Mouse (Mus musculus): ENCODE measurements around the gene Ccdc24.

The Ccdc24 gene

GRCm38 (mm10) chr4:117872471-117872886, at the start of gene Ccdc24:
TSS of gene Ccdc24 (minus strand) at chr4:117872557.
- DNase-seq (ENCODE audit: low read depth, low spot score): peak; percentile 66

DNA sequence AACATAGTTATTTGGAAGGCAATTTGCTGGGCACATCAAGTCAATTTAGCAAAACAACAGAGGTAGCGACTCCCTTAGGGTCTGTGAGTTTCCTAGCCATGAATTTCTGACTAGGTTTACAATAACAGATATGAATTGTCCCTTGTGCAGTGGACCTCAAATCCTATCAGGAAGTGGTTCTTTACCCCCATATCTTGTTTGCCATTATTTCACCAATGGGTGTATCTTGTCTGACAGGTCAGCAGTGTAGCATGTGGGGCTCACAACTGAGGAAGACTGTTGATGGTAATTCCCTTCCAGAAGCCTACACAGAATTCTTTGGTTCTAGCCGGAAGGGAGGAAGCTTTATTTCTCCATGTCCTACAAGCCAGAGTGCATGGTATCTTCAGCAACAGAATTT, 49.0 kb upstream of the Ccdc24 start:
- DNase-seq (ENCODE audit: low read depth, low spot score): no peak

DNA sequence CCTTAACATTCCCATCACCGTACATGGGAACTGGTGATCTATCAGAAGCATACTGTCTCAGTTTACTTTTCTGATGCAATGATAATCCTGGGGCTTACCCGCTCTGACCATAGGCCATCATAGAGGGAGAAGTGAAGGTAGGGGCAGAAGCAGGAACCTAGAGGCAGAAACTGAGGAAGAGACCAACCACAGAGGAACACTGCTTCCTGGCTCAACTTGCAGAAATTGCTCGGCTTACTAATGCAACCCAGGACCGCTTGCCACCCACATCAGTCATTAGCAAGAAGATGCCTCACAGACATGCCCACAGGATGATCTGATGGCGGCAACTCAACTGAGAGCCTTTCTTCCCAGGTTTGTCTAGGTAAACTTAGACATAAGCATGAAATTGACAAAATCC, 46.4 kb upstream of the Ccdc24 start:
- no peak for DNase-seq (ENCODE audit: low read depth, low spot score)

GRCm38 (mm10) chr4:117918261-117918660, 45.9 kb upstream of the Ccdc24 start:
- DNase-seq (ENCODE audit: low read depth, low spot score): no peak

- DNase-seq (ENCODE audit: low read depth, low spot score): no peak
Observed at GRCm38 (mm10) chr4:117917847-117918246, 45.5 kb upstream of the Ccdc24 start.

- DNase-seq (ENCODE audit: low read depth, low spot score): no peak
Observed at GRCm38 (mm10) chr4:117917402-117917801, 45.0 kb upstream of the Ccdc24 start.

- no peak for DNase-seq (ENCODE audit: low read depth, low spot score)
Observed at GRCm38 (mm10) chr4:117916386-117916785, 44.0 kb upstream of the Ccdc24 start.

- no peak for DNase-seq (ENCODE audit: low read depth, low spot score)
Observed at GRCm38 (mm10) chr4:117915489-117916105, 43.2 kb upstream of the Ccdc24 start.

GRCm38 (mm10) chr4:117914591-117915442, 42.5 kb upstream of the Ccdc24 start, which contains the start of gene Ipo13:
TSS of gene Ipo13 (minus strand) at chr4:117914999.
- DNase-seq (ENCODE audit: low read depth, low spot score): peak; percentile 94

DNA sequence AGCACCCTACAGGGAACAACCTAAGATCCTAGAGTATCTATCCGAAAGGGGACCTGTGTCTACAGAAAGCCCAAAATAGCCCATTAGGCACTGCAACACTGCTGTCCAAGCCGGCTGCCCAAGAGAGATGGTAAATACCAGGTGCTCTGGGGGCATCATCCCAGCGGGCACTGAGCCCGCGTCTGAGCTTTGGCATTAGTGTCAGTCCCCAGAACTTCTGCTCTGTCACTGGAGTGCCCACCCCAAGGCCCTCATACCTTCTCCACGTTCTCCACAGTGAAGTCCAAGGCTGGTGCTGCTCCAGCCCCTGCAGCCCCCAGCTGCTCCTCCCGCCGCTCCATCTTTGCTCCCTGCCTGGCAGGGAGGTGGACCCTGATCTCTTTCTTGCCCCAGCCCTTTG, 41.7 kb upstream of the Ccdc24 start:
- DNase-seq (ENCODE audit: low read depth, low spot score): no peak

DNA sequence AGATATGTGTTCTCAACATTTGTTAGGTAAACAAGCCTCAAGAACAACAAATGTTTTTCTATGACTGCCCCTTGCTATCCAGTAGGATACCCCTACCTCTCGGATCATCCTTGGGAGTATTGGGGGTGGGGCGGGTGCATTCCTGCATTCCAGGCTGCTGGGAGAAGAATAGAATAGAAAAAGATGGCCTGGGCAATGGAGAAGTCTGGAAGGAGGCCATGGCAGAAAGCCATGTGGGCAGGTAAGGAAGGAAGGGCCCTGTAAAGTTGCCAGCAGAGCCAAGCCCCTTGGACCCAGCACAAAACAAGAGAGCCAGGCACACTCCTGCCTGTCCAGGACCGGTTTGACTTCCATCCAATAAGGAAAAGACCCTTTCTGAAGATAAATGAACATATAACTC, 41.1 kb upstream of the Ccdc24 start:
- DNase-seq (ENCODE audit: low read depth, low spot score): peak; percentile 51

DNA sequence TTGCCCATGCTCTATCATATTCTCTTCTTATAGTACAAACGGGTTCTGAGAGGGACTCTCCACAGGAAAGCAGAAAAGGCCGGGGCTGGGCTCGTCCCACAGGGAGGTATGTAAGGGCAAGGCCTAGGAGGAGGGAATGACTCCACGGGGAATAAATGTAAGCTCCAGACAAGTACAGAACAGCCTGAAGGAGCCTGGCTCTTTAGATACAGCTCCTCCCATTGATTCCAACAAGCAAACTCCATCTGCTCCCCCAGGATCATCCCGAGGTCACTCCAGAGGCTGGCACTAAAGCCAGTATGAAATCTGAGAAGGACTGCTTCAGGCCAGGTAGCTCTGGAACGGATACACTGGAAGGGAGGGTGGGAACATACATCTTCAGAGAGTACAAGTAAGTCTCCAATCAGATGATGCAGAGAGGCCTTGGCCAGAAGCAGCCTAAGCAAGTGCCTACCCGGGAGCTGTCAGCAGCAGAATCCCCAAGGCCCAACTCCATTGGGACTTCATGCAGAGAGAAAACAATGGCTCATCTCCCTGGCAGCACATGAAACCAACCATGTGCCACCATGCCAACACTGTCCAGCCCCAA, 40.4 kb upstream of the Ccdc24 start:
- no peak for DNase-seq (ENCODE audit: low read depth, low spot score)

GRCm38 (mm10) chr4:117912131-117912561, 39.8 kb upstream of the Ccdc24 start:
- no peak for DNase-seq (ENCODE audit: low read depth, low spot score)

DNA sequence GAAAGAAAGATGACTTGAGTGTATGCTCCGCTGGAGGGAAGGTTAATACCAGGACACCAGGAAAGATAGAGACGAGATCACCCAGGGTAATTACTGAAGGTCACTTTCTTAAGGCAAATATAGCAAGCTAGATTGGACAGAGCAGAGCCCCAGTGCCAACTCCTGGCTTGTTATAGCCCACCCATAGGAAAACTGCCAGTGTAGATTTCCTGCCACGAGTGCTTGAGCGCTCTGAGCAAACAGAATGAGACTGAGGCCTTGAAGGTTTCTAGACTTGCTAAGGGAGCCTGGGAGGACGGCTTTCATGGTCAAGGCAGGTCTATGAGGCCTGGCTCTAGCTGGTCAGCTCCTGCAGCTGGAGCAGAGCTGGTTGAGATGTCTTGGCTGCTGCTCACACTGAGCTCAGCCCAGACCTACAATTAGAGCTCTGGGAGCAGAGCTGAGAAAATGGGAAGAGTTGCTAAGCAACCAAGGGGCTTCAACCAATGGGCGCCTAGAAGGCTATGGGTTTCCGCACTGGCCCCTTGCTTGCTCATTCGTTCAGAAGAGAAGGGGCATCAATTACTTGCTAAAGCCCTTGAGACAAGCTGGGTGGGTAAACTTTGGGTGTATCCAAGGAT, 36.6 kb upstream of the Ccdc24 start:
- no peak for DNase-seq (ENCODE audit: low read depth, low spot score)

DNA sequence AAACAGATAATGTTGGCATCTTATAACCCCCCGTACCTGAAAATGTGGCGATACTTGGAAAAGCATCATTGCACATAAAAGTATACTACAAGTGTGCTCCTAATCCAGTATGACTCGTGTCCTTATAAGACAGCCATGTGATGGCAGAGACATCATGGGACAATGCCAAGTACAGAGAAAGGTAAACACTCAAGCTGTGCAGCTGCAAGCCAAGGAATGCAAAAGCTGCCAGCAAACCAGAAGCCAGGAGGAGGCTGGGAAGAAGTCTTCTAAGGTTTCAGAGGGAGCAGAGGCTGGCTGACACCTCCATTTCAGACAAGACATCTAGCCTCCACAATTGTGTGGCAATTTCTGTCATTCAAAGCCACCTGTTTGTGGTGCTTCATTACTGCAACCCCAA, 33.8 kb upstream of the Ccdc24 start:
- DNase-seq (ENCODE audit: low read depth, low spot score): no peak

- DNase-seq (ENCODE audit: low read depth, low spot score): no peak
Observed at GRCm38 (mm10) chr4:117904761-117905160, 32.4 kb upstream of the Ccdc24 start.

- no peak for DNase-seq (ENCODE audit: low read depth, low spot score)
Observed at GRCm38 (mm10) chr4:117904094-117904493, 31.7 kb upstream of the Ccdc24 start.

DNA sequence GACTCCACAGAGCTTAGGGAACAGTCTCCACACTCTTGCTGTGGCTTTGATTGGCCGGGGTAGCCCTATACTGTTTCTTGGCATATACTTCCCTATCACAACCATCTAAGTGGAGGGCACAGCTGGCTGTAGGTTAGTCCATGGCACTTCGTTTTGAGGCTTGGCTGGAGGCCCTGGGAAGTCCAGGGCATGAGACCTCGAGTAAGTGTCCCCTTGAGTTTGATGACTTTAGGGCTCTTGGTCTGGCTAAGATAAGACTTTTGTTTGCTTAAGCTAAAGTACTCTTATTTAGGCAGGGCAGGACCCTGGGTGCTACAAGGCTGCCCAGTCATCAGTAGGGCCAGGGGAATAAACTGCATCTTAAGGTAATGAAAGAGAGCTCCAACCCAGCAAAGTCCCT, 25.8 kb upstream of the Ccdc24 start:
- no peak for DNase-seq (ENCODE audit: low read depth, low spot score)

DNA sequence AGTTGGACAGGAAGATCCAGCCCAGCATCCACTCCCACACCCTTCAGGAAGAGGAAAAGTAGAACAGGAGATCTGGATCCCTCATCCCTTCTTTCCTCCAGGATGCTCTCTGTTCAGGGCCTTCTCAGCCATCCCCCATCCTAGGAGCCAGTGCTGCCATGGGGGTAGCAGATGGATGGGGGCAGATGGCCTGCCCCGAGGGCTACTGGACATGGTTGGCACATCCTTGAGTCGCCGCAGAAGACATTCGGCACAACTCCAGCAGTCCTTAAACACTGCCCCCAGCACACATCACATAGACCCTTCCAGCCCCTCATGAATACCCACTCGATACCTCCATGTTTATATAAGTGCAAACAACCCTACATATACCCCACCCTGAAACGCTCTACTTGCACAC, 23.7 kb upstream of the Ccdc24 start:
- DNase-seq (ENCODE audit: low read depth, low spot score): no peak

GRCm38 (mm10) chr4:117895339-117895738, 23.0 kb upstream of the Ccdc24 start:
- DNase-seq (ENCODE audit: low read depth, low spot score): no peak

DNA sequence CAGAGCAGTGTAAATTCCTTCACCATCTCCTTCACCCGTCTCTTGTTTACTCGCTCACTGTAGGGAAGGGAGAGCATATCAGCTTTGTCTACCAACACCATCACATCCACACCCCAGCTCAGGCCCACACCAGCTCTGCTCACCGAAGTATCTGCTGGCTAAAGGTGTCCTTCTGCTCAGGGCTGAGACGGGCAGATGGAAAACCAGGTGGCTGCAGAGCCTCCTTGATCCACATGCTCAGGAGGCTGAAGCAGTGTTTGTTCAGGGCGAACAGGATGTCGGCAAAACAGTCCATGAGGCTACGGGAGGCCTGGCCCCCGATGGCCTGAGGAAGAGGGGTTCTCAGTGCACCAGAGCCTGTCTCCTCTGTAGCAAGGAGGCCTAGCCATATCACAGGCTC, 22.2 kb upstream of the Ccdc24 start:
- no peak for DNase-seq (ENCODE audit: low read depth, low spot score)

DNA sequence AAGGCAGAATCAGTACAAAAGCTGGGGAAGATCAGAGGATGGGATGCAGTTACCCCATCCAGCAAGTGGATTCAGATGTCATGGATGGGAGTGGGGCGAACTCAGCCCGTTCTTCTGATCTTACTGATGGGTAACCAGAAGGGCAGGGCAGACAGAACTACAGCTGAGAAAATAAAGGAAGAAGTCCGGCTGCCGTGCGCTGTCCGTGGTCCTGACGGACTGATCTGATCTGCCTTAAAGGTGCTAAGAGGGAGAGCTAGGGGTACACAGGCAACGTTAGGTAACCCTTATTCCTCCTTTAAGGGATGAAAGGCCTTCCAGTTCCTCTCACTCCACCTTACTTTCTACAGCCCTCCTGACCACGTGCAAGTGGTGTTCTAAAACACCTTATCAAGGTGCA, 21.0 kb upstream of the Ccdc24 start:
- peak; percentile 71 for DNase-seq (ENCODE audit: low read depth, low spot score)
